Mouse (Mus musculus) hematopoietic stem cell, adult 5-6 weeks (primary cell): ENCODE data around the gene Gm18596. TPM values are rescaled to one million over a fixed set of nuclear protein-coding genes. Genes with fewer than 3 reads are reported as not detected.
"Not testable (repeated sequence)": the region's sequence is repeated elsewhere in the genome, so short reads cannot be mapped to it uniquely, and the experiment has no call there.

Experiments used
- ATAC-seq, 2 experiments: fragments of 125-278 bp in 1 of 2; replicated peaks in 1 of 2; 2 replicates each; pipeline ENCODE4 v1.8.0; 2016 to 2017; ENCODE audit warnings: inconsistent platforms in 2 of 2, mild to moderate bottlenecking in 2 of 2, moderate number of reproducible peaks in 2 of 2, low read depth in 1 of 2, moderate TSS enrichment in 1 of 2; ENCODE audit not compliant: low FRiP score in 2 of 2, poor library complexity in 2 of 2, severe bottlenecking in 2 of 2, insufficient read depth in 1 of 2, low TSS enrichment in 1 of 2
- total RNA-seq: library from RNA; stranded (forward); fragments of 172-1452, 232-1000 nt; gene quantifications from 2 replicates; pipeline ENCODE4 v1.2.3, GENCODE M21; 2017

Gm18596 gene
- not detected in 2 replicates for total RNA-seq

- ATAC-seq = not testable (repeated sequence)
Measured at GRCm38 (mm10) chr10:77741924-77742688, at the start of gene Gm18596. Gene Gm18596 (minus strand): TSS chr10:77742638.

GRCm38 (mm10) chr10:77788621-77789020, 46.2 kb upstream of the Gm18596 start:
- no peak for ATAC-seq

- not testable (repeated sequence) for ATAC-seq
Measured at GRCm38 (mm10) chr10:77787876-77788275, 45.4 kb upstream of the Gm18596 start, which contains the start of gene Gm7137. Gene Gm7137 (minus strand): TSS chr10:77788200.

GRCm38 (mm10) chr10:77783396-77783795, 41.0 kb upstream of the Gm18596 start:
- ATAC-seq = not testable (repeated sequence)

DNA sequence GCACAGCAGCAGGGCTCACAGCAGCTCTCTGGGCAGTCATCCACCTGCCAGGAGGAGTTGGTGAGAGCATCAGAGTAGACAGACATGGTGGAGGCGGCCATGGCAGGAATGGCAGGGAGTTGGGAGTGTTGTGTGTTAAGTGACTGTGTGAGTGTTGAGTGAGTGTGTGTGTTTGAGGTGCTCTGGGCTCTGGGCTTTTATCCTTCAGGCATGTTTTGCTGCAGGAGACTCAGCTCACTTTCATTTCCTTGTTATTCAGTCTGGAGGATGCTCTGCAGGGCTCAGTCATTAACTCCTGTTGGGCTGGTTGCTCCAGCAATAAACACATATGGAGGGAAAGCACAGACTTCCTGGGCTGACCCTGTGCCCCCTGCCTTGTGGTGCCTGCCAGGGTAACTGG, 40.0 kb upstream of the Gm18596 start, which contains the start of gene Gm3250:
Gene Gm3250 (minus strand): TSS at position 101 of the 400 bp plus-strand sequence.
- not testable (repeated sequence) for ATAC-seq

DNA sequence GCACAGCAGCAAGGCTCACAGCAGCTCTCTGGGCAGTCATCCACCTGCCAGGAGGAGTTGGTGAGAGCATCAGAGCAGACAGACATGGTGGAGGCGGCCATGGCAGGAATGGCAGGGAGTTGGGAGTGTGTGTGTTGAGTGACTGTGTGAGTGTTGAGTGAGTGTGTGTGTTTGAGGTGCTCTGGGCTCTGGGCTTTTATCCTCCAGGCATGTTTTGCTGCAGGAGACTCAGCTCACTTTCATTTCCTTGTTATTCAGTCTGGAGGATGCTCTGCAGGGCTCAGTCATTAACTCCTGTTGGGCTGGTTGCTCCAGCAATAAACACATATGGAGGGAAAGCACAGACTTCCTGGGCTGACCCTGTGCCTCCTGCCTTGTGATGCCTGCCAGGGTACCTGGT, 34.4 kb upstream of the Gm18596 start, which contains the start of gene Gm7138:
Gene Gm7138 (minus strand): TSS at position 101 of the 400 bp plus-strand sequence.
- not testable (repeated sequence) for ATAC-seq

DNA sequence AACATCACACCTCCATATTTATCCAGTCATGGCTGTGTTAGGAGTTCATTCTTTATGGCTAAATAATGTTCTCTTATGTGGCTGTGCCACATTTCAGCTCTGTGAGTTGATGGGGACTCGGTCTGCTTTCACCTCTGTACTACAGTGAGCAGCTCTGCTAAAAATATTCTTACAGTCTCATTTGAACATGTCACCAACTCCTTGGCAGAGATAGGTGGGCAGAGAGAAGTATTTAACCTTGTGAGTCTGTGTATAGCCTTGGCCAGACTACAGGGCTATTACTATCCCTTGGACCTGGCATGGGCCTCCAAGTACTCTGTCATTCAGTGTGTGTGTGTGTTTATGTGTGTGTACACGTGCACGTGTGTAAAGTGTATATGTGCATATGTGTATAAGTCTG, 29.7 kb upstream of the Gm18596 start:
- ATAC-seq = not testable (repeated sequence)

DNA sequence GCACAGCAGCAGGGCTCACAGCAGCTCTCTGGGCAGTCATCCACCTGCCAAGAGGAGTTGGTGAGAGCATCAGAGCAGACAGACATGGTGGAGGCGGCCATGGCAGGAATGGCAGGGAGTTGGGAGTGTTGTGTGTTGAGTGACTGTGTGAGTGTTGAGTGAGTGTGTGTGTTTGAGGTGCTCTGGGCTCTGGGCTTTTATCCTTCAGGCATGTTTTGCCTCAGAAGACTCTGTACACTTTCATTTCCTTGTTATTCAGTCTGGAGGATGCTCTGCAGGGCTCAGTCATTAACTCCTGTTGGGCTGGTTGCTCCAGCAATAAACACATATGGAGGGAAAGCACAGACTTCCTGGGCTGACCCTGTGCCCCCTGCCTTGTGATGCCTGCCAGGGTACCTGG, 28.8 kb upstream of the Gm18596 start, which contains the start of gene Gm3238:
Gene Gm3238 (minus strand): TSS at position 101 of the 400 bp plus-strand sequence.
- not testable (repeated sequence) for ATAC-seq

DNA sequence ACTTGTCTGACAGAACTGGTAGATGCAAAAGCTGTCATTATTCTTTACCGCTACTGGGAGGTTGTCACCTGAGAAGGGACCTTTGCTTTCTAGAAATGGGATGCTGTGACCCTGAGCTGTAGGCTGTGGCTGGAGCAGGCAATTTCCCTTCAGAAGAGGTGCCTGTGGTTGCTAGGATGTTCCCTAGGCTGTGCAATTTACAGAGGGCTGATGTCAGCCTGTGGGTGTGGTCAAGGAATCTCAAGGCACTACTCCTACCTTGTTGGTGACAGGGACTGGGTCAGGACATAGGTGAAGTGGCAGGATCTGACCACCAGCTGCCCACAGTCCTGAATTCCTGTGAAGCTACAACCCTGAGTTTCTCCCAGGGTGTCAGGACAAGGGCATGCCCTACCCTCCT, 27.3 kb upstream of the Gm18596 start:
- no peak for ATAC-seq

- not testable (repeated sequence) for ATAC-seq
Measured at GRCm38 (mm10) chr10:77759582-77759981, 17.1 kb upstream of the Gm18596 start, which contains the start of gene Gm3233. Gene Gm3233 (minus strand): TSS chr10:77759682.

- no peak for ATAC-seq
Measured at GRCm38 (mm10) chr10:77753448-77753847, 11.0 kb upstream of the Gm18596 start.

GRCm38 (mm10) chr10:77752312-77752711, 9.9 kb upstream of the Gm18596 start:
- not testable (repeated sequence) for ATAC-seq

DNA sequence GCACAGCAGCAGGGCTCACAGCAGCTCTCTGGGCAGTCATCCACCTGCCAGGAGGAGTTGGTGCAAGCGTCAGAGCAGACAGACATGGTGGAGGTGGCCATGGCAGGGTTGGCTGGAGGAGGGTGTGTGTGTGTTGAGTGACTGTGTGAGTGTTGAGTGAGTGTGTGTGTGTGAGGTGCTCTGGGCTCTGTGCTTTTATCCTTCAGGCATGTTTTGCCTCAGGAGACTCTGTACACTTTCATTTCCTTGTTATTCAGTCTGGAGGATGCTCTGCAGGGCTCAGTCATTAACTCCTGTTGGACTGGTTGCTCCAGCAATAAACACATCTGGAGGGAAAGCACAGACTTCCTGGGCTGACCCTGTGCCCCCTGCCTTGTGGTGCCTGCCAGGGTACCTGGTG, 8.8 kb upstream of the Gm18596 start, which contains the start of gene Gm9736:
Gene Gm9736 (minus strand): TSS at position 101 of the 400 bp plus-strand sequence.
- not testable (repeated sequence) for ATAC-seq

DNA sequence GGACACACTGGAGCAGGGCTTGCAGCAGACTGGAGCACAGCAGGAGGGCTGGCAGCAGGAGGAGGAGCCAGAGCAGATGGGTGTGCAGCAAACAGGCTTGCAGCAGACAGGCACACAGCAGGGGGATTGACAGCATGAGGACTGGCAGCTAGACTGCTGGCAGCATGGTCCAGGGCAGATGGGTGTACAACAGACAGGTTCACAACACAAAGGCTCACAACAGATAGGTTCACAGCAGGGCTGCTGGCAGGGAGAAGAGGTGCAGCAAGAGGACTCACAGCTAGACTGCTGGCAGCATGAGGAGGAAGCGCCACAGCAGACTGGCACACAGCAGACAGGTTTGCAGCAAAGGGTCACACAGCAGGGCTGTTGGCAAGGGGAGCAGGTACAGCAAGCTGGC, 8.2 kb upstream of the Gm18596 start:
- not testable (repeated sequence) for ATAC-seq

- no peak for ATAC-seq
Measured at GRCm38 (mm10) chr10:77738929-77739328, 3.5 kb downstream of the Gm18596 start.

DNA sequence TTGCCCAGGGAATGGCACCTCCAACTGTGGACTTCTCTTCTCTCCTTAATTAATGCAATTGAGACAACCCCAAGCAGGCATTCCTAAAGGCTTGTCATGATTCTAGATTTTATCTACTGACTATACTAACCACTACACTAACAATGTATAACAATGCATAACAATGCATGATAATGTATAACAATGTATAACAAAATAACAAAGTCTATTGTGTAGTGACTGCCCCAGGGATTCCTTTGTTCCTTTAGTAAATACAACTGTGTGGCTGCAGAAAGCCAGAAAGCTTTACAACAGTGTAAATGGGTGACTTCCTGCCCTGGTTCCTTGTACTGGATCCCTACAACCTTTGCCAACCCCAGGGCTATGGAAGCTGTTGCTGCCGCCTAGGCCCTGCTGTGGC, 6.5 kb downstream of the Gm18596 start:
- ATAC-seq = no peak

DNA sequence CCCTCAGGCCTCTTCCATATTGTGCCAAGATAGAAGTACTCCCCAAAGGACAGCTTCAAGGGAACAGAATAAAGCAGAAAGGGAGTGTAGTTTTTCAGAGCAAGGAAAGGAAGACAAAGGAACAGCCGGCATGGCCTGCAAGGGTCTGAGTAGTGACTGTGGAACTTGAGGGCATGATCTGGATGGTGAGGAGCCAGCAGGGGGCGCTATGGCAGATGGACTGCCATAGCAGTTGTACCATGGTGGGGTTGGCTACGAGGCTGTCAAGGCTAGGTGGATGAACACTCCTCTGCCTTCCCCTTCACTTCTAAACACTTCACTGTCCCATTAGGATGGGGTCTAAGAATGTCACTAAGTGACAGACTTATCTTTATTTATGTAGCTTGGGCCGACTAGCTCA, 13.2 kb downstream of the Gm18596 start:
- ATAC-seq = 0 out of 4 replicates have a peak, but pooled peaks of 1 of the 2 experiments have one; percentile 28

- no peak for ATAC-seq
Measured at GRCm38 (mm10) chr10:77728280-77728679, 14.2 kb downstream of the Gm18596 start.
